Mouse (Mus musculus): ENCODE measurements around the gene Pigr. TPM values are rescaled to one million over a fixed set of nuclear protein-coding genes. Genes with fewer than 3 reads are reported as not detected.

Pigr gene
- polyA plus RNA-seq, 1 experiment, result 0.32 TPM

- no peak overlapping the region for H3K4me3 ChIP-seq (ENCODE audit: extremely low read depth, insufficient read depth, insufficient read length)
- no peaks in the 10 kb centered on the region for H3K27me3 ChIP-seq (ENCODE audit: control insufficient read depth, insufficient read depth, low read length)
- H3K4me1 ChIP-seq (ENCODE audit: control insufficient read depth, insufficient read depth, insufficient read length), result peaks cover 11% of the 10 kb centered on the region; the same call in 1 of the 2 replicates
- H3K36me3 ChIP-seq (ENCODE audit: control insufficient read depth, insufficient read depth, low read length), result no peaks in the 10 kb centered on the region
- H3K27ac ChIP-seq (ENCODE audit: insufficient read depth, low read length), result no peak overlapping the region; the same call in 1 of the 2 replicates
- WGBS, result 84% methylated on average over 9 of the region's 9 CpGs
- TF ChIP-seq POLR2A (IDR thresholded peaks at IDR 0.05; ENCODE audit: low read depth, low read length) (no peak), CTCF (IDR thresholded peaks at IDR 0.05; ENCODE audit: extremely low read depth, insufficient read depth, insufficient read length, insufficient replicate concordance) (no peak)
- DNase-seq (ENCODE audit: low read depth in 1 of 2, low spot score in 2 of 2), result no peak
These were observed 28.3 kb downstream of the Pigr start for GRCm38 (mm10) chr1:130854819-130855218.

- DNase-seq (ENCODE audit: low read depth in 1 of 2, low spot score in 2 of 2), result no peak
- no peak overlapping the region for H3K27ac ChIP-seq (ENCODE audit: insufficient read depth, low read length)
- TF ChIP-seq POLR2A (IDR thresholded peaks at IDR 0.05; ENCODE audit: low read depth, low read length) (no peak), CTCF (IDR thresholded peaks at IDR 0.05; ENCODE audit: extremely low read depth, insufficient read depth, insufficient read length, insufficient replicate concordance) (no peak)
- no peaks in the 10 kb centered on the region for H3K36me3 ChIP-seq (ENCODE audit: control insufficient read depth, insufficient read depth, low read length)
- no peaks in the 10 kb centered on the region for H3K27me3 ChIP-seq (ENCODE audit: control insufficient read depth, insufficient read depth, low read length)
- H3K4me1 ChIP-seq (ENCODE audit: control insufficient read depth, insufficient read depth, insufficient read length), result peaks cover 5% of the 10 kb centered on the region; the same call in 1 of the 2 replicates
- H3K4me3 ChIP-seq (ENCODE audit: extremely low read depth, insufficient read depth, insufficient read length), result no peak overlapping the region
- 90% methylated on average over 2 of the region's 2 CpGs for WGBS
These were observed 29.2 kb downstream of the Pigr start for GRCm38 (mm10) chr1:130855723-130856122.

GRCm38 (mm10) chr1:130857456-130857855, 31.0 kb downstream of the Pigr start:
- Histone ChIP-seq H3K27ac (ENCODE audit: insufficient read depth, low read length) (no peak overlapping the region), H3K4me3 (ENCODE audit: extremely low read depth, insufficient read depth, insufficient read length) (no peak overlapping the region), H3K36me3 (ENCODE audit: control insufficient read depth, insufficient read depth, low read length) (no peaks in the 10 kb centered on the region), H3K4me1 (ENCODE audit: control insufficient read depth, insufficient read depth, insufficient read length) (peaks cover 2% of the 10 kb centered on the region; the same call in 1 of the 2 replicates), H3K27me3 (ENCODE audit: control insufficient read depth, insufficient read depth, low read length) (no peaks in the 10 kb centered on the region)
- WGBS, result 89% methylated on average over 4 of the region's 4 CpGs
- no peak for DNase-seq (ENCODE audit: low read depth in 1 of 2, low spot score in 2 of 2)
- TF ChIP-seq POLR2A (IDR thresholded peaks at IDR 0.05; ENCODE audit: low read depth, low read length) (no peak), CTCF (IDR thresholded peaks at IDR 0.05; ENCODE audit: extremely low read depth, insufficient read depth, insufficient read length, insufficient replicate concordance) (no peak)

- peak; percentile 81 to 85 for DNase-seq (ENCODE audit: low read depth in 1 of 2, low spot score in 2 of 2)
- 14% methylated on average over 4 of the region's 4 CpGs for WGBS
- peak overlapping the region; percentile 97 for H3K27ac ChIP-seq (ENCODE audit: insufficient read depth, low read length)
- peaks cover 18% of the 10 kb centered on the region; the same call in 1 of the 2 replicates for H3K4me1 ChIP-seq (ENCODE audit: control insufficient read depth, insufficient read depth, insufficient read length)
- peak; percentile 65 for TF ChIP-seq POLR2A (IDR thresholded peaks at IDR 0.05; ENCODE audit: low read depth, low read length)
- TF ChIP-seq CTCF (IDR thresholded peaks at IDR 0.05; ENCODE audit: extremely low read depth, insufficient read depth, insufficient read length, insufficient replicate concordance), result no peak
- H3K36me3 ChIP-seq (ENCODE audit: control insufficient read depth, insufficient read depth, low read length), result no peaks in the 10 kb centered on the region
- no peaks in the 10 kb centered on the region for H3K27me3 ChIP-seq (ENCODE audit: control insufficient read depth, insufficient read depth, low read length)
- no peak overlapping the region for H3K4me3 ChIP-seq (ENCODE audit: extremely low read depth, insufficient read depth, insufficient read length)
These were observed 37.8 kb downstream of the Pigr start for GRCm38 (mm10) chr1:130864238-130864637.

DNA sequence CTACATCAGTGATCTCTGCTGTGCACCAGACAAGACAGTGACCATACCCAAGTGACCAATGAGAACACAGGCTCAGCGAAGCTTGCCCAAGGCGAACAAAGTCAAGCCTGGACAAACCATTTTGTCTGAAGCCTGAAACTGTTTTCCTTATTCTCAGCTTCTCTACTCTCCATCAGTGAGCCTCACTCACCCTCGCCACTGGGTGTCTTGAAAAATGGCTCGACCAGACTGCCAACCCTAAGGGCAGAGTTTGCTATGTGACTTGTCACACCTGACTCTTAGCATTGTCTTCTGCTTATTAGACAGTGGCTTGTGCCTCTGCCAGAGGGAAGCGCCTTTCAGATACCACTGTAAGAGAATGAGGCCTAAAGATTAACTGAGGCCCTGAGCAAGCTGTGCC, 38.3 kb downstream of the Pigr start:
- no peak overlapping the region for H3K4me3 ChIP-seq (ENCODE audit: extremely low read depth, insufficient read depth, insufficient read length)
- DNase-seq (ENCODE audit: low read depth in 1 of 2, low spot score in 2 of 2), result no peak
- H3K36me3 ChIP-seq (ENCODE audit: control insufficient read depth, insufficient read depth, low read length), result no peaks in the 10 kb centered on the region; the same call in 1 of the 2 replicates
- H3K27ac ChIP-seq (ENCODE audit: insufficient read depth, low read length), result peak overlapping the region; percentile 97
- TF ChIP-seq CTCF (IDR thresholded peaks at IDR 0.05; ENCODE audit: extremely low read depth, insufficient read depth, insufficient read length, insufficient replicate concordance), result no peak
- no peak for TF ChIP-seq POLR2A (IDR thresholded peaks at IDR 0.05; ENCODE audit: low read depth, low read length)
- 59% methylated on average over 5 of the region's 5 CpGs for WGBS
- H3K4me1 ChIP-seq (ENCODE audit: control insufficient read depth, insufficient read depth, insufficient read length), result peaks cover 18% of the 10 kb centered on the region; the same call in 1 of the 2 replicates
- H3K27me3 ChIP-seq (ENCODE audit: control insufficient read depth, insufficient read depth, low read length), result no peaks in the 10 kb centered on the region

DNA sequence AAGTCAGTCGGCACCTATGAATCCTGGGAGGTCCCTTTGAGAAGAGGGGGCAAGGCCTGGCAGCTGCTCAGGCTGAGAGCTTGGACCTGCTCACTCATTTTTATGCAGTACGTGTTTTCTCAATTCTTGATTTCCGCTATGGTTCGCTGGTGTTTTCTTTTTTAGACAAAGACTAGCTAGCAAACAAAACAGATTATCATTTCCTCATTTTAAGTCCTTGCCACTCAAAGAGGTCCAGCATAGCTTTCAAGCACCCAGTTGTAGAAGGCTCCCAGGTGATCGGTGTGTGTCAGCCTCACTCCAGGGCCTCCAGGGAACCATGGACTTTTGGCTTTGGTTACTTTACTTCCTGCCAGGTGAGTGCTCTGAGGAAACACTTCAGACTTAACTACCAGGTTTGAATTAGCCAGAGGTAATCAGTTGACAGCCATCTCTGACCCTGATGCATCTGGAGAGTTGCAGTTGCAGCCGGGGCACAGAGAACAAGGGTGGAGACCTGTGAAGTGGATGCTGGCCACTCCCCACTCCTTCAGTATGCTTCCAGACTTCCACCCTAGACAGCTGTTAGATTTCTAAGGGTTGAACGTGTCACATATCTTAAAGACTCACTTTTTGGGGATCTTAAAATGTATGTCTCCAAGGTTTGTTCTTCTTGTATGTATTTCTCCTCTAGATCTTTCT, 39.2 kb downstream of the Pigr start, which contains the start of gene Fcmr:
Gene Fcmr, plus strand, starts transcription at position 129 of the 681 bp plus-strand sequence.
- TF ChIP-seq POLR2A (IDR thresholded peaks at IDR 0.05; ENCODE audit: low read depth, low read length), result peak; percentile 70
- TF ChIP-seq CTCF (IDR thresholded peaks at IDR 0.05; ENCODE audit: extremely low read depth, insufficient read depth, insufficient read length, insufficient replicate concordance), result no peak
- WGBS, result 29% methylated on average over 7 of the region's 7 CpGs
- no peaks in the 10 kb centered on the region for H3K27me3 ChIP-seq (ENCODE audit: control insufficient read depth, insufficient read depth, low read length)
- peak within 1 kb of the TSS; percentile 60 for H3K4me3 ChIP-seq (ENCODE audit: extremely low read depth, insufficient read depth, insufficient read length)
- no peaks in the 10 kb centered on the region; the same call in 1 of the 2 replicates for H3K36me3 ChIP-seq (ENCODE audit: control insufficient read depth, insufficient read depth, low read length)
- peaks cover 21% of the 10 kb centered on the region; the same call in 1 of the 2 replicates for H3K4me1 ChIP-seq (ENCODE audit: control insufficient read depth, insufficient read depth, insufficient read length)
- peak within 1 kb of the TSS; percentile 97 for H3K27ac ChIP-seq (ENCODE audit: insufficient read depth, low read length)
- DNase-seq (ENCODE audit: low read depth in 1 of 2, low spot score in 2 of 2), result peak; percentile 54 to 61

DNA sequence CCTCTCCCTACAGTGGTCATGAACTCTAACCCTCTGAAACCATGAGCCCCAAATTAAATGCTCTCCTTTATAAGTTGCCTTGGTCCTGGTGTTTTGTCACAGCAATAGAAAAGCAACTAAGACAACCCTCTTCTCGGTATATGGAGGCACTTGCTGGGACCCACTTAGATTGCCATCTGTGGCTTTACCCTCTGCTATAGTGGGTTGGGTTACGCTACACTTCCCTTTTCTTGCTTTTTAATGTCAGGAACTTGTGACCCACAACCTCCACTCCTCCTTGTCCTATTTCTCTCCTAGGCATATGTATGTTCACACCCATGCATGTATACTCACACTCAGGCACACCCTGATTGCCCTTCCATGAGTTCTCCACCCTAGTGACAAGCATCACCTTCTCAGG, 46.4 kb downstream of the Pigr start:
- Histone ChIP-seq H3K36me3 (ENCODE audit: control insufficient read depth, insufficient read depth, low read length) (peaks cover 19% of the 10 kb centered on the region), H3K4me1 (ENCODE audit: control insufficient read depth, insufficient read depth, insufficient read length) (peaks cover 22% of the 10 kb centered on the region), H3K27ac (ENCODE audit: insufficient read depth, low read length) (peak overlapping the region; percentile 34; the same call in 1 of the 2 replicates), H3K4me3 (ENCODE audit: extremely low read depth, insufficient read depth, insufficient read length) (no peak overlapping the region), H3K27me3 (ENCODE audit: control insufficient read depth, insufficient read depth, low read length) (no peaks in the 10 kb centered on the region)
- no peak for DNase-seq (ENCODE audit: low read depth in 1 of 2, low spot score in 2 of 2)
- 14% methylated on average over 2 of the region's 2 CpGs for WGBS
- TF ChIP-seq POLR2A (IDR thresholded peaks at IDR 0.05; ENCODE audit: low read depth, low read length), result no peak
- TF ChIP-seq CTCF (IDR thresholded peaks at IDR 0.05; ENCODE audit: extremely low read depth, insufficient read depth, insufficient read length, insufficient replicate concordance), result no peak

Data from spleen, adult 2 months (tissue).